Comparison of ENCODE assay signal across 1 mouse cellular context in genomic region chr16:91441811-91442240, GRCm38 (mm10).
A peak's percentile ranks its signal among the peaks of the same experiment; 100 is the strongest.
TF ChIP-seq lines count a peak whose summit lies in the region.

No protein-coding gene starts in this region.

TF ChIP-seq in MEL, 35 proteins besides CTCF, POLR2A, EP300 and RAD21 (continued from another document):
- no peak for TF ChIP-seq NRF1 (IDR thresholded peaks at IDR 0.05; ENCODE audit: insufficient read depth, low read depth, low read length, poor library complexity, severe bottlenecking)
- TF ChIP-seq ELF1 (IDR thresholded peaks at IDR 0.05; ENCODE audit: low read depth, low read length) = no peak
- no peak for TF ChIP-seq JUND (IDR thresholded peaks at IDR 0.05; ENCODE audit: low read depth, low read length)
- TF ChIP-seq CHD1 (IDR thresholded peaks at IDR 0.05; ENCODE audit: low read depth, low read length) = no peak
- TF ChIP-seq RCOR1 (IDR thresholded peaks at IDR 0.05; ENCODE audit: low read depth, low read length) = peak; percentile 70
- peak; percentile 48; the same call in 1 of the 2 replicates for TF ChIP-seq MYB (IDR thresholded peaks at IDR 0.05; ENCODE audit: low read depth, low read length)
- TF ChIP-seq GATA1 (IDR thresholded peaks at IDR 0.05; ENCODE audit: low read depth, low read length) = peak; percentile 95
- peak; percentile 91 for TF ChIP-seq TAL1 (IDR thresholded peaks at IDR 0.05; ENCODE audit: low read length)
- TF ChIP-seq USF2 (IDR thresholded peaks at IDR 0.05; ENCODE audit: borderline replicate concordance in 1 of 2, insufficient read depth in 1 of 2, low read depth in 1 of 2, low read length in 2 of 2) = no peak
- TF ChIP-seq NELFE (IDR thresholded peaks at IDR 0.05; ENCODE audit: low read depth, low read length) = no peak
- TF ChIP-seq MEF2A (IDR thresholded peaks at IDR 0.05; ENCODE audit: extremely low read depth, insufficient replicate concordance, low read depth, low read length, poor library complexity, severe bottlenecking) = no peak
- no peak for TF ChIP-seq GABPA (IDR thresholded peaks at IDR 0.05; ENCODE audit: low read depth, low read length)
- TF ChIP-seq KAT2A (conservative IDR thresholded peaks at IDR 0.05; ENCODE audit: low read depth, low read length) = no peak
- no peak for TF ChIP-seq ZNF384 (IDR thresholded peaks at IDR 0.05; ENCODE audit: low read depth, low read length)
- TF ChIP-seq ZMIZ1 (IDR thresholded peaks at IDR 0.05; ENCODE audit: low read depth, low read length) = peak; percentile 24; the same call in 1 of the 2 replicates
